Mouse (Mus musculus): ENCODE results near the gene Wnt9b. TPM values are rescaled to one million over a fixed set of nuclear protein-coding genes. Genes with fewer than 3 reads are reported as not detected.
A peak's percentile ranks its signal among the peaks of the same experiment; 100 is the strongest.
"Not testable (repeated sequence)": the region's sequence is repeated elsewhere in the genome, so short reads cannot be mapped to it uniquely, and the experiment has no call there.

Gene Wnt9b
- total and polyA plus RNA-seq, 2 experiments from 2014 or later: 1.3 to 2.6 TPM

GRCm38 (mm10) chr11:103760891-103761290, 11.3 kb upstream of the Wnt9b start:
- not testable (repeated sequence) for H3K4me2 ChIP-seq (ENCODE audit: low read depth, low read length, poor library complexity, severe bottlenecking); ATAC-seq (ENCODE audit: low FRiP score); H3K9ac ChIP-seq (replicated peaks; ENCODE audit: low read length, poor library complexity, severe bottlenecking); H3K27me3 ChIP-seq (ENCODE audit: insufficient read depth, low read length); DNase-seq (ENCODE audit: low spot score); H3K9me3 ChIP-seq (ENCODE audit: low read length); H3K27ac ChIP-seq (ENCODE audit: low read depth, low read length); H3K4me3 ChIP-seq (ENCODE audit: low read depth, low read length); H3K4me1 ChIP-seq (ENCODE audit: insufficient read depth, low read length); H3K36me3 ChIP-seq (ENCODE audit: insufficient read depth, low read length)
- WGBS: 80% methylated on average over 5 of the region's 5 CpGs
- TF ChIP-seq CTCF (IDR thresholded peaks at IDR 0.05): peak; percentile 35

- no peak for DNase-seq (ENCODE audit: low spot score)
- no peak for TF ChIP-seq CTCF (IDR thresholded peaks at IDR 0.05)
- Histone ChIP-seq H3K4me1 (ENCODE audit: insufficient read depth, low read length) (no peaks in the 10 kb centered on the region), H3K4me2 (ENCODE audit: low read depth, low read length, poor library complexity, severe bottlenecking) (no peak overlapping the region), H3K4me3 (ENCODE audit: low read depth, low read length) (no peak overlapping the region), H3K27me3 (ENCODE audit: insufficient read depth, low read length) (no peaks in the 10 kb centered on the region), H3K27ac (ENCODE audit: low read depth, low read length) (no peak overlapping the region), H3K9ac (replicated peaks; ENCODE audit: low read length, poor library complexity, severe bottlenecking) (no peak overlapping the region), H3K9me3 (ENCODE audit: low read length) (no peaks in the 10 kb centered on the region), H3K36me3 (ENCODE audit: insufficient read depth, low read length) (no peaks in the 10 kb centered on the region)
- WGBS: 59% methylated on average over 7 of the region's 7 CpGs
- no peak for ATAC-seq (ENCODE audit: low FRiP score)
Observed at GRCm38 (mm10) chr11:103760101-103760500, 10.5 kb upstream of the Wnt9b start.

GRCm38 (mm10) chr11:103758706-103759105, 9.1 kb upstream of the Wnt9b start:
- Histone ChIP-seq H3K4me1 (ENCODE audit: insufficient read depth, low read length) (no peaks in the 10 kb centered on the region), H3K36me3 (ENCODE audit: insufficient read depth, low read length) (no peaks in the 10 kb centered on the region), H3K27me3 (ENCODE audit: insufficient read depth, low read length) (no peaks in the 10 kb centered on the region), H3K27ac (ENCODE audit: low read depth, low read length) (no peak overlapping the region), H3K9me3 (ENCODE audit: low read length) (no peaks in the 10 kb centered on the region), H3K9ac (replicated peaks; ENCODE audit: low read length, poor library complexity, severe bottlenecking) (no peak overlapping the region), H3K4me3 (ENCODE audit: low read depth, low read length) (no peak overlapping the region), H3K4me2 (ENCODE audit: low read depth, low read length, poor library complexity, severe bottlenecking) (no peak overlapping the region)
- no peak for ATAC-seq (ENCODE audit: low FRiP score)
- WGBS: 8% methylated on average over 6 of the region's 6 CpGs
- TF ChIP-seq CTCF (IDR thresholded peaks at IDR 0.05): peak; percentile 84
- DNase-seq (ENCODE audit: low spot score): peak; percentile 51

- DNase-seq (ENCODE audit: low spot score) (no peak), ATAC-seq (ENCODE audit: low FRiP score) (no peak)
- H3K9me3 ChIP-seq (ENCODE audit: low read length): no peaks in the 10 kb centered on the region
- no peaks in the 10 kb centered on the region for H3K4me1 ChIP-seq (ENCODE audit: insufficient read depth, low read length)
- WGBS: 52% methylated on average over 11 of the region's 11 CpGs
- H3K27me3 ChIP-seq (ENCODE audit: insufficient read depth, low read length): 0 out of 2 replicates have a peak, but pooled peaks cover 5% of the 10 kb centered on the region
- H3K27ac ChIP-seq (ENCODE audit: low read depth, low read length): no peak overlapping the region
- H3K4me3 ChIP-seq (ENCODE audit: low read depth, low read length): no peak overlapping the region
- no peaks in the 10 kb centered on the region for H3K36me3 ChIP-seq (ENCODE audit: insufficient read depth, low read length)
- TF ChIP-seq CTCF (IDR thresholded peaks at IDR 0.05): peak; percentile 54
- H3K9ac ChIP-seq (replicated peaks; ENCODE audit: low read length, poor library complexity, severe bottlenecking): no peak overlapping the region
- no peak overlapping the region for H3K4me2 ChIP-seq (ENCODE audit: low read depth, low read length, poor library complexity, severe bottlenecking)
Observed at GRCm38 (mm10) chr11:103758054-103758453, 8.4 kb upstream of the Wnt9b start.

- Histone ChIP-seq H3K4me2 (ENCODE audit: low read depth, low read length, poor library complexity, severe bottlenecking) (no peak overlapping the region), H3K9ac (replicated peaks; ENCODE audit: low read length, poor library complexity, severe bottlenecking) (no peak overlapping the region), H3K27ac (ENCODE audit: low read depth, low read length) (no peak overlapping the region), H3K4me3 (ENCODE audit: low read depth, low read length) (no peak overlapping the region), H3K9me3 (ENCODE audit: low read length) (no peaks in the 10 kb centered on the region), H3K36me3 (ENCODE audit: insufficient read depth, low read length) (no peaks in the 10 kb centered on the region), H3K4me1 (ENCODE audit: insufficient read depth, low read length) (peaks cover 13% of the 10 kb centered on the region), H3K27me3 (ENCODE audit: insufficient read depth, low read length) (peaks cover 42% of the 10 kb centered on the region)
- DNase-seq (ENCODE audit: low spot score) (no peak), ATAC-seq (ENCODE audit: low FRiP score) (no peak)
- TF ChIP-seq CTCF (IDR thresholded peaks at IDR 0.05): no peak
- 66% methylated on average over 3 of the region's 3 CpGs for WGBS
Observed at GRCm38 (mm10) chr11:103750612-103751011, 991 bp upstream of the Wnt9b start.

- DNase-seq (ENCODE audit: low spot score): no peak
- H3K27ac ChIP-seq (ENCODE audit: low read depth, low read length): no peak overlapping the region
- H3K4me2 ChIP-seq (ENCODE audit: low read depth, low read length, poor library complexity, severe bottlenecking): no peak overlapping the region
- no peak overlapping the region for H3K9ac ChIP-seq (replicated peaks; ENCODE audit: low read length, poor library complexity, severe bottlenecking)
- no peaks in the 10 kb centered on the region for H3K36me3 ChIP-seq (ENCODE audit: insufficient read depth, low read length)
- no peaks in the 10 kb centered on the region for H3K9me3 ChIP-seq (ENCODE audit: low read length)
- no peak for ATAC-seq (ENCODE audit: low FRiP score)
- H3K4me1 ChIP-seq (ENCODE audit: insufficient read depth, low read length): no peaks in the 10 kb centered on the region
- no peak overlapping the region for H3K4me3 ChIP-seq (ENCODE audit: low read depth, low read length)
- TF ChIP-seq CTCF (IDR thresholded peaks at IDR 0.05): no peak
- 85% methylated on average over 19 of the region's 19 CpGs for WGBS
- no peaks in the 10 kb centered on the region for H3K27me3 ChIP-seq (ENCODE audit: insufficient read depth, low read length)
Observed at GRCm38 (mm10) chr11:103735046-103735781, 14.4 kb downstream of the Wnt9b start.
